Mouse (Mus musculus) naive thymus-derived CD4-positive, alpha-beta T cell, adult 2 months (primary cell): ENCODE data around the gene Tac4.

Experiments
- DNase-seq: peaks from one replicate; pipeline ENCODE4 v3.0.0-alpha.2; 2011; ENCODE audit warnings: low read depth

Gene Tac4

GRCm38 (mm10) chr11:95259088-95259849 is 2.1 kb upstream of the Tac4 start:
- peak; percentile 98 for DNase-seq

- no peak for DNase-seq
Measured at GRCm38 (mm10) chr11:95263816-95264454, 2.6 kb downstream of the Tac4 start.

GRCm38 (mm10) chr11:95264455-95265013 is 3.2 kb downstream of the Tac4 start:
- no peak for DNase-seq

GRCm38 (mm10) chr11:95266540-95267245 is 5.4 kb downstream of the Tac4 start:
- DNase-seq, result no peak

- no peak for DNase-seq
Measured at GRCm38 (mm10) chr11:95273661-95274060, 12.3 kb downstream of the Tac4 start.

GRCm38 (mm10) chr11:95274613-95275012 is 13.3 kb downstream of the Tac4 start:
- no peak for DNase-seq

- no peak for DNase-seq
Measured at GRCm38 (mm10) chr11:95276056-95276455, 14.7 kb downstream of the Tac4 start.

- no peak for DNase-seq
Measured at GRCm38 (mm10) chr11:95279061-95279659, 17.8 kb downstream of the Tac4 start.

- no peak for DNase-seq
Measured at GRCm38 (mm10) chr11:95282331-95282730, 21.0 kb downstream of the Tac4 start.

GRCm38 (mm10) chr11:95291998-95292397 is 30.7 kb downstream of the Tac4 start:
- no peak for DNase-seq

GRCm38 (mm10) chr11:95293017-95293624 is 31.8 kb downstream of the Tac4 start:
- no peak for DNase-seq

- DNase-seq, result no peak
Measured at GRCm38 (mm10) chr11:95295736-95296135, 34.4 kb downstream of the Tac4 start.

GRCm38 (mm10) chr11:95298146-95298545 is 36.8 kb downstream of the Tac4 start:
- peak; percentile 74 for DNase-seq

GRCm38 (mm10) chr11:95299886-95300285 is 38.6 kb downstream of the Tac4 start:
- DNase-seq, result no peak

GRCm38 (mm10) chr11:95301772-95302171 is 40.4 kb downstream of the Tac4 start:
- no peak for DNase-seq

- DNase-seq, result peak; percentile 47
Measured at GRCm38 (mm10) chr11:95305600-95305999, 44.3 kb downstream of the Tac4 start.

- no peak for DNase-seq
Measured at GRCm38 (mm10) chr11:95307526-95307925, 46.2 kb downstream of the Tac4 start.

GRCm38 (mm10) chr11:95309510-95310006 is 48.2 kb downstream of the Tac4 start:
- DNase-seq, result peak; percentile 97

- DNase-seq, result peak; percentile 98
Measured at GRCm38 (mm10) chr11:95310007-95310647, 48.8 kb downstream of the Tac4 start, which contains the start of gene Kat7. TSS of gene Kat7 (minus strand) at chr11:95310246.

- DNase-seq, result no peak
Measured at GRCm38 (mm10) chr11:95310648-95311424, 49.5 kb downstream of the Tac4 start.
